Mouse (Mus musculus) embryo, embryonic 11 days (tissue): ENCODE data around the gene Aifm3.
"Not testable (repeated sequence)": the region's sequence is repeated elsewhere in the genome, so short reads cannot be mapped to it uniquely, and the experiment has no call there.

Source experiments
- DNase-seq: peaks from one replicate; pipeline ENCODE4 v3.0.0-alpha.2; 2015

Aifm3 gene

DNA sequence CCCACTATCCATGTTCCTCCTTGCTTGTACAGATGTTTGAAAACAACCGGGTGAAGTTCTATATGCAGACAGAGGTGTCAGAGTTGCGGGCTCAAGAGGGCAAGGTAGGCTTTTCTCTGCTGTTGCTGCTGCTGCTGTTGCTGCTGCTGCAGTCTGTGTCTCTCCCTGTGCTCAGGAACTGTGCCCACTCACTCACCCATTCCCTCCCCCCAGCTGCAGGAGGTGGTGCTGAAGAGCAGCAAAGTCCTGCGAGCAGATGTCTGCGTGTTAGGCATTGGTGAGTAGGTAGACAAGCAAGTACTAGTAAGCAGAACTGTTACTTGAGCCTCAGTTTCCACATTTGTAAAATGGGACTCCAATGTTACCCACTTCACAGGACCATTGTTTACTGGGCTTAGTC lies 13.3 kb downstream of the Aifm3 start:
- DNase-seq = no peak

DNA sequence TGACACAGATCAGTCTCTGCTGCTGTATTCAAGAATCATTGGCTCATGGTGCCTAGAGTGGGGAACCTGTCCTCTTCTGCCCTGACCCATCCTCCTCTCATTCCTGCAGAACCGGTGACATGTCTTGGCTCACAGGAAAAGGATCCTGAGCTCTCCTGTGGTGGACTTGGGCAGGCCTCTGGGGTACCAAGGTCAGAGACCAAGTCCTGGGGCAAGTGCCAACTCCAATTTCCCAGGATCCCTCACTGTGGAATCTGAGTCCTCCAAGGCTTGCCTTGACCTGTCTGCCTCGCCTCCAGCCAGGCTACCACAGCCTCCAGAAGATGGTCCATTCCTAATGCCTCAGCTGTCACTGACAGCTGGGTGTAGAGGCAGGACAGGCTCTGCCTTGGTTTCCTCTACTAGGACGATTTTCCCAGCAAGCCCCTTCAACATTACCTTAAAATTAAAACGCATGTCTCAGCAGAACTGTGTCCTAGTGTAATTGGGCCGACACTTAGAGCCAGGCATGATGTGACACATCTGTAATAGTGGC lies 17.7 kb downstream of the Aifm3 start:
- no peak for DNase-seq

DNA sequence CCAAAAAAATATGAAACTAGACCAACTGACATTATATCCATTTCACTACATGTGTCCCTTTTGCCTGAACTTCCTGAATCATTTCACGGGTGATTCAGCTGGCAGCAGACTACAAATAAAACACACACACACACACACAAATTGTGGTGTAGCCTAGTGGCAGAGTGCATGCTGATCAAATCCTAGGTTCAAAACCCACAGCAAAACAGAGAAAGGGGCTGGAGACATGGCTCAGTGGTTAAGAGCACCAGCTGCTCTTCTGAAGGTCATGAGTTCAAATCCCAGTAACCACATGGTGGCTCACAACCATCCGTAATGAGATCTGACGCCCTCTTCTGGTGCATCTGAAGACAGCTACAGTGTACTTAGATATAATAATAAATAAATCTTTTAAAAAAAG lies 18.6 kb downstream of the Aifm3 start:
- DNase-seq = not testable (repeated sequence)

DNA sequence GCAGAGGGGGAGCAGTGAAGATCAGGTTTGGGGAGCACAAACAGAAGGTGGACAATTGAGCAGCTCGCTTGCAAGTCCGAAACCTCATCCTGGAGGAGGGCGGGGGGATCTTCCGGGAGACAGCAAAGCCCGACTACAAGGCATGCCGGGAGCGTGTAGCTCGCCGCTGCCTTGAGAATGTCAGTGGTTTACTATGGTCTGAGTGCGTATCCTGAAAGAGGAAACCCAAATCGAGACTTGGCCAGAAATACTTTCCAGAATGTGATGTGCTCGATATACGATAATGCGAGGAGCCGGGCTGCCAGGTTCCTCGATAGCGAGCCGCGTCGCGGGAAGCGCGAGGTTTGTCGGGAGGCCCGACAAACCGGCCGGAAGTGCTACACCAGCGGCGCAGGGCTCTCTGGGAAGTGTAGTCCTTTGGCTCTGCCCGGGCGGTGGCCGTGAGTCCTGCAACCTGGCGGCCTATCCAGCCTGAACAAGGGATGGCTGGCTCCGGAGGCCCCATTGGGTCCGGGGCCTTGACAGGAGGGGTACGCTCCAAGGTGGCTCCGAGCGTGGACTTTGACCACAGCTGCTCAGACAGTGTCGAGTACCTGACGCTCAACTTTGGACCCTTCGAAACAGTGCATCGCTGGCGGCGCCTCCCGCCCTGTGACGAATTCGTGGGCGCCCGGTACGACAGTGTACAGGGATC lies 19.3 kb downstream of the Aifm3 start, which contains the start of gene Lztr1:
TSS of gene Lztr1 (plus strand) at position 143 of the 694 bp plus-strand sequence.
- DNase-seq = peak; percentile 96

DNA sequence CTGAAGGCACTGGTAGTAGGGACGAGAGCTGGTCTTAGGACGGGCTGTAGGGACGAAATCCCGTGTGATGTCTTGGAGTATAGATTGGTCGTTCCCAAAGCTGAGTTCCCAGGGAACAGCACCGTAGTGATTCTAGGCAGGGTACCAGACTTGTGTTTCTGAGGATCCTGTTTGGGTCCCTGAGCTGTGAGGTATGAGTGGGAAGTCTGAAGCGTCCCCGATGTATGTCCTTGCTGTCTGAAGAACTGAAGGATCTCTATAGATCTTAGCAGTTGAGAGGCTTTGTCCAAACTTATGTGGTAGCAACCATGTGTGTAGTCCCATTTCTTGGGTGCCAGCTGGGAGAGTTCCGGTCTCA lies 19.8 kb downstream of the Aifm3 start:
- no peak for DNase-seq

DNA sequence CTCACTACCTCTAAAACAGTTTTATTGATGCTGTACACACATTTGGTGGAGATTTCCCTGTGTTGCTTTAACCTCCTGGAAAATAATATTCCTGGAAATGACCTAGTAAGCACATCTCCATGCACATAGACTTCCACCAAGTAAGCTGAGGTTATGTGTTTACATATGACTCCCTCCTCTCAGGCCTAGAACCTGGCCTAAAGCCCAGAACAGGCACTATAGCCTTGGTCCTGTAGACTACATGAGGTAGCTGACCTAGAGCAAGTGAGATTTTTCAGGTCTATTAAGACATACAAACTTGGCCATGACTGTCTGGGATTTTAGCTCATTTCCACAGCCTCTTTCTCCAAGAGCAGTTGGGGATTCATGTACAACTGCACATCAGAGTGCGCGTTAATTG lies 20.7 kb downstream of the Aifm3 start:
- no peak for DNase-seq

DNA sequence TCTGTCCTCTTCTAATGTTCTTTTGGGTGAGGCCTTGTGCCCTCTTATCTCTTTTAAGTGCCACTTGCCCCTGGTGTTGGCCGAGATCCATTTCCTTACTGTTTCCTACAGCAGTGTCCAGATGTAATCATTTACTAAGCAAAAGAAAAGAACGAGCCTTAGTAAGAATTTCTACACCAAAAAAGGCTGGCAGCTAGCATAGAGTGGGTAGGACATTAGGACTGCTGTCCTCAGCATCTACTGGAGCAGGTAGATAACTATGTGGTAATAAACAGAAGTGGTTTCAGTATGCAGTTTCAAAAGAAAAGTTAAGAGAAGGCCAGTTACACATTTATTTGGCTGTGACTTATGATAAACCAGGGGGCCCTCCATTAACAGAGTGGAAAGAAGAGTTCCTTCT lies 21.3 kb downstream of the Aifm3 start:
- DNase-seq = no peak

DNA sequence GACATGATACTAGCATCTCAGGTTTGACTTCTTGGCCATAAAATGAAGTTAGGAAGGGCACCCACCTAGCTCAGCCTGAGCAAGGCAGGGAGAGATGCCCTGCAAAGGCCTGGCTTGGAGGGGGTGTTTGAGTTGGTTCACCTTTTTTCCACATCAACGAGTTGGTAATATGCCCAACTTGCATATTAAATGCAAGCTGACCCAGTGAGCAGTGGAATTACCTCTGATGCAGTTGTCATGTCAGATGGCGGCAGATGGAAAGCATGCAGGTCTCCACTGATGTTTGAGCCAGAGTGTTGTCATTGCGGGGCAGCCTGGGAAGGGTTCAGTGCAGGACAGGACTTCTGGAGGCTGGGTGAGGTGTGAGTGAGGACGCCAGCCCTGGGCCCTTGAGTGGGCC lies 22.0 kb downstream of the Aifm3 start:
- no peak for DNase-seq

DNA sequence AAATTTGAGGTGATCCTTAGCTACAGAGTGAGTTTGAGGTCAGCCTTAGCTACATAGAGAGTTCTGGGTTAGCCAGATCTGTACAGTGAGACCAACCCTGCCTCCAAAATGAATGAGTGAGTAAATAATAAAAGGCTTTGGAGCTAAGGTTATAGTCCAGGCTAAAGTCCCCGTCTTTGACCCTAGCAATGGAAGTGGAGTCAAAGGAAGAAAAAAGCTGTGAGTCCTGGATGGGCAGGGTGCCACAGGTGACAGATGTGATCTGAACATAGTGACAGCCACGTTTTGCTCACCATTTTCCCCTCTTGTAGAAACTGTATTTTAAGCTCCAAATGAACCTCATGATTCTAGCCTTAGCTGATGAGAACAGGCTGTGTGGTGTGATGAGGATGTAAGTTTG lies 29.5 kb downstream of the Aifm3 start:
- DNase-seq = no peak

DNA sequence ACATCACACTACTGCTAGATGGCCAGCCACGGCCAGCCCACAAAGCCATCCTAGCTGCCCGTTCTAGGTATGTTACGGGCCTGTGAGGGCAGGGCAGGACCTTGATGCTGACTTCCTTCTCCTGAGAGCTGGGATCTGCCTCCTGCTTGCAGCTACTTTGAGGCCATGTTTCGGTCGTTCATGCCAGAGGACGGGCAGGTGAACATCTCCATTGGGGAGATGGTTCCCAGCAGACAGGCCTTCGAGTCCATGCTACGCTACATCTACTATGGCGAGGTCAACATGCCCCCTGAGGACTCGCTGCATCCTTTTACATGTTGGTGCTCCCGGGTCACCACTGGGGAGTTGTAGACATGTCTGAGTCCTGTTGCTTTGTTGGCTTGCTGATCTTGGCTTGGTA lies 34.7 kb downstream of the Aifm3 start:
- DNase-seq = no peak

DNA sequence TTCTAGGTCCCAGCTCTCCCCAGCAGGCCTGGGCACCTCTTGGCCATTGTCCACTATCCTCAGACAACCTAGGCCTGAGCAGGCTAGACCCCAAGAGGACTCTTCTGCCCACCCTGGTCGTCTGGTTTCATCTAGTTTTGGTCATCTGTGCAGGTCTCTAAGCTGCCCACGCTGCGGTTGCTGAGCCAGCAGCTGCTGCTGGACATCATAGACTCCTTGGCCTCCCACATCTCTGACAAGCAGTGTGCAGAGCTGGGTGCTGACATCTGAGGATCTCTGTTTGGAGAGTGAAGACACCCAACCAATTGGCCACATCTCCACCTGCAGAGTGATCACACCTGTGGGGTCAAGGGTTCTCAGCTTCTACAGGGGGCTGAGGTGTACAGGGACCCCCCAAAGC lies 36.1 kb downstream of the Aifm3 start:
- DNase-seq = no peak

DNA sequence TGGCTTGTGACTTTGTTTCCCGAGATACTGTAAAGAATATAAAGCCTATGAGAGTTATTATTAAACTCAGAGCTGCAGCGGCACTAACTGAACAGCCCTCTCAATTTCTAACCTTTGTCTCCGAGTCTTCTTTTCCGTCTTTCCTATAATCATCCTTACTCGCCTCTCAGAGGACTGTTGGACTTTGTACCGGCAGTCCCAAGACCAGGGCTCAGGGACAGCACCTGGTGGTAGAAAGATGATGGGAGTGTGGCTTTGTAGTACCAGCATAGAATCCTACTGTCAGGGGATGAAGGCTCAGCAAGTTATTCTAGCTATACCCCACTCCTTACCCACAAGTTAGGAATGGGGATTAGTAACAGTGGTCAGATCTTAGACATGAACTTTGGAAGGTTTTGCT lies 36.8 kb downstream of the Aifm3 start:
- DNase-seq = no peak

DNA sequence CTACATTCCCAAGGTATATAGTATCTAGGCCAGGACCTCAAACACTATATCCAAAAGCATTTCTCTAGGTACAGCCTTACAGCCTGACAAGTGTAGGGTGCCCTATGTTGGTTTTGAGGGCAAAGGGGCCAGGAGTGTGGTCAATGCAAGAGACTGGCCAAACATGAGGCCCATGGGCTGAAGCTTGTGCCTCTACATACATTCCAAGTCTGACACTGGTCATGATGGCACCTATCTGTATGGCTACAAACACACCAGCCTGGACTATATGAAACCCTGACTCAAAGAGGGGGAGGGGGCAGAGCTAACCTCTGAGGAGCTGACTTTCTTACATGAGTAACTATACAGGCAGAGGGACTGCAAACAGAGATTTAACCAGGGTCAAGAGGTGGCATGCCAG lies 38.2 kb downstream of the Aifm3 start:
- no peak for DNase-seq

DNA sequence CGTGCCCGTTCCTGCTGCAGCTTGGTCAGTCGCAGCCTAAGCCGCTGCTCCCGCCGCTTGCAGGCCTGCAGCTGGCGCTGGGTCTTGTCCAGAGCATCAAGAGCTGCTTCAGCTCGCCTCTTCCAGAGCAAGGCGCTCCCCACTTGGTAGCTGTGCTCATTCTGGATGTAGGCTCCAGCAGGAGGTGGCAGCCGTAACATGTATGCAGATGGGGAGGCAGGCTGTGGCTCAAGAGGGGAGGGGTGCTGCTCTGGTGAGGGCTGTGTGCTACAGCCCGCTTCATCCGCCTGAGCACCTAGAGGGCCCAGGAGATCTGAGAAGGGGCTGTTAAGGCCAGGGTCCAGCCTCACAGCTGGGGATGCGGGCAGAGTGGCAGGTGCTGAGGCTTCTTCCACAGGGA lies 38.9 kb downstream of the Aifm3 start:
- DNase-seq = no peak

DNA sequence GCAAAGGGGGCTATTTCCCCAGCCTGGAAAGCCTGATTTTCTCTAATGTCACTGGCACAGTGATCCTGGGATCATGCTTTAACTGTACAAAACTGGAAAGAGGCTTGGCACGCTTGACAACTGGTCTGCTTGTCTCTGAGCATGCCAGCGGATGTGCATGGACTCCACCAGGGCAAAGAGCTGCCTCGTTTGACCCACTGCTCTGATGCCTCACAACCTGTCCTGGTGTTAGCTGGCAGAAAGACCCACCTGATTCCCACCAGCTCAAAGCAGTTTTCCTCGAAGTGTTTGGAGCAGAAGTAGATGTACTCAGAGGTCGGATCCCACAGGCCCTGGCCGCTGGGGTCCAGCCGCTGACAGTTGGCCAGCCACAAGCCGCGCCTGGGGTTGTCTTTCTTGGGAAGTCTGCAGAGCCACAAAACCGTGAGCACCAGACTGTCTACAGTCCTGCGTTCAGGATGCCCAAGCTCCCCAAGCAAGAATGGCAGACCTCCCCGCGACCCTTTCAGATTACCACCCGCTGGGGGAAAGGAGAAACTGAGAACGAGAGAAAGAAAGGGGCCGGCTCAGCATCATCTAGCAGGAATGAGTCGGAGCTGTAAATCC lies 40.7 kb downstream of the Aifm3 start:
- DNase-seq = no peak

DNA sequence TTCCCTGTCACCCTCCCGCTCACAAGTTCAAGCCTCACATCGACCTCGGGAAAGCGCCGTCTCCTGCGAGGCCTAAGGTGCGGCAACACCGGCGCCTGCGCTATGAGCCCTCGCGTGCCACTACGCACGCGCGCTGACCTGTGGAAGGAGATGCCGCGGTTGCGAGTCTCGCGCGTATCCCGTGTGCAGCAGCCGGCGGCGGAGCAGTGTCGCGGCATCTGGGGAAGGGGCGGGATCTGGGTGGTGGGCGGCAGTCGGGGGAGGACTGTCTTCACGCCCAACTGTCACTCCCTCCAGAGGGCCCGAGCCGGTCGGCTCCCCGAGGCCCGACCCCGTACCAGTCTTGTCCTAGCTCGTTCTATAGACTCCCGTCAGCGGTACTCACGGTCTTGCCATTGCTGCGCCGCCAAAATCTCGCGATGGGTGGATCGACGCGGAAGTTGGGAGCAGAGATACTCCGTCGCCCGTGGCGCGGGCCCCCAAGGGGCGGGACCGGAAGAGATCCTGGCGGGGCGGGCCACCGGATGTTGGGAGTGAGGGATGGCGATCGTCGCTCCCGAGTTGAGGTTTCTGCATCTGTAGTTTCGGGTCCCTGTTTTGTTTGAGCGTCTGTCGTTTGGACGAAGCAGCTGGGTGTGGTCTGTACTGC lies 41.4 kb downstream of the Aifm3 start, which contains the start of gene Thap7:
TSS of gene Thap7 (minus strand) at position 497 of the 649 bp plus-strand sequence.
- peak; percentile 99 for DNase-seq

DNA sequence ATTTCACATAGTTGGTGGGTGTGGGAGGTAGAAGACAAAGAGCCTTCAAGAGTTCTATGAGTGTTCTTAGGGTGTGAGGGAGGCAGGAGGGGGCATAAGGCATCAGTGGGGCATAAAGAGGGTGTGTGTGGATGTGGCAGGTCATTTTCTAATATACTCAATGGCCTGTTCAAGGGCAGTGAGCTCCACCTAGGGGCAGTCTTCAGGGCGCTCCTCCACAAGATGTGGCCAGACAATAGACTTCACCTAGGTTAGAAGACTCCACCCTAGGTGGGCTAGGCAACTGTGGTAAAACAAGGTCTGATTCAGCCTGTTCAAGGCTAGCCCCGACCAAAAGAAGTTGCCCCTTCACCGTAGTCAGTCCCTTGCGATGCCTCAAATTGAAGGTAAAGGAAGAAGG lies 42.9 kb downstream of the Aifm3 start:
- peak; percentile 32 for DNase-seq

DNA sequence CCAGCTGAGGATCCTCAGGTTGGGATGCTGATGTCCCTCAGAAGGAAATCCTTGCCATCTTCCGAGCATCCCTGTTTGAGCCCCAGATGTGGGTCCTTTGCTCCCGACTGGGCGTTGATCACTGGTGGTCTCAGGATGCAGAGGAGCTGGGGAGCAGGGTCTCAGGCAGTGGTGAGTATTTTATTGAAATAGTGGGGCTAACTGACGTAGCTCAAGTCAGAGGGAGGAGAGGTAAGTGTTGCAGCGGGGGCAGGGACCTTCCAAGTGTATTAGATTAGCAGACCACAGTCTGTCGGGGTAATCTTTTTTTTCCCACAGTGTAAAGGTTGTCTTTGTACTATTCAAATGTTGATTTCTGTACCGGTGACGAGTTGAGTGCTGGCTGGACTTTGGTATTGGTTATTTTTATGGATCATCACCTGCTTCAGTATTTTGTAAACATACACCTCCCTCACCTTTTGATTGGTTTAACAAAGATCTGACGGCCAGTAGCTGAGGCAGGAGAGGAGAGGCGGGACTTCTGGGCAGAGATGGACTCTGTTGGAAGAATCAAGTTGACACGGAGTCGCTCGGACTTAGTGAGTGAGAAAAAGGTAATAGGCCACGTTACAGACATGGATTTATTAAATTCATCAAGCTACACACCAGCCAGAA lies 43.4 kb downstream of the Aifm3 start:
- no peak for DNase-seq

DNA sequence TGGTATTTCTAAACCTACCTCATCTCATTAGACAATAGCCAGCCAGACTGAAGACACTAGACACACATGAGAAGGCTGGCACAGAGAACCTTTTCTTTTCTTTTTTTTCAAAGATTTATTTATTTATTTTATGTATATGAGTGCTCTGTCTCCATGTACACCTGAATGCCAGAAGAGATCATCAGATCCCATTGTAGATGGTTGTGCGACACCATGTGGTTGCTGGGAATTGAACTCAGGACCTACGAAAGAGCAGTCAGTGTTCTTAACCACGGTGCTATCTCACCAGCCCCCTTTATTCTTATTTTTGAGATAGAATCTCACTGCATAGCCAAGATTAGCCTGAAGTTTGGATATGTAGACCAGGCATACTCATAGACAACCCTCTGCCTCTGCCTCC lies 47.2 kb downstream of the Aifm3 start:
- no peak for DNase-seq

DNA sequence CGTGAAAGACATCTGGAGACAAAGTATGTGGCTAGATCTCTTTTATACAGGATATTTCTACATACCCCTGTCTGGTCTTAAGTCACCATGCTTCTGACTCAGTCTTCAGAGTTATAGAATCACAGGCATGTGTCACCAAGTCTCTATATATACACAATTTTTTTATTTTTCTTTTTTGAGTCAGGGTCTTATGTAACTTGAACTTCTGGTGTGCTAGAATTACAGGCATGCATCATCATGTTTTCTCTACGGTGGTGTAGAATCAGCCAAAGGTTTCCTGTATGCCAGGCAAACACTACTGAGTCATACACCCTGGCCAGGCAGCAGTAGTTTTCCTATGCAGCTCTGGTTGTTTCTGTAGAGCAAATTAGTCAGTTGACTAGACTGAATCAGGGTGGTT lies 53.2 kb downstream of the Aifm3 start:
- no peak for DNase-seq

DNA sequence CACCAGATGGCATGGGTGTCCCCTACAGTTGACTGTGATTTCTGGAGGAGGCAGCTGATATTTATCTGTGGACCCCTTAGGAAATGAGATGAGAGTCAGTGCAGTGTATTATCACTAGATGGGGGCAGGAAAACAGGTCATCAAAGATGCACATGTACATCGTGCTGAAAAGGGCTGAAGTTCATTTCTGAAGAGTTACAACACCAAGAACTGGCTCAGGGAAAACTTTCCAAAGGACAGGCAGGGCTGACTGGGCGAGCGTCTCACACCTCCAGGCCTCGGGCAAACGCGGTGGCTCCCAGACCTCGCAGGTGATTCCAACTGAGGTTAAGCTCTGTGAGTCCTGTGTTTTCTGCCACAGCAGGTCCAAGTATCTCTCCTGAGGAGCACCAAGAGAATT lies 63.4 kb downstream of the Aifm3 start:
- DNase-seq = no peak

DNA sequence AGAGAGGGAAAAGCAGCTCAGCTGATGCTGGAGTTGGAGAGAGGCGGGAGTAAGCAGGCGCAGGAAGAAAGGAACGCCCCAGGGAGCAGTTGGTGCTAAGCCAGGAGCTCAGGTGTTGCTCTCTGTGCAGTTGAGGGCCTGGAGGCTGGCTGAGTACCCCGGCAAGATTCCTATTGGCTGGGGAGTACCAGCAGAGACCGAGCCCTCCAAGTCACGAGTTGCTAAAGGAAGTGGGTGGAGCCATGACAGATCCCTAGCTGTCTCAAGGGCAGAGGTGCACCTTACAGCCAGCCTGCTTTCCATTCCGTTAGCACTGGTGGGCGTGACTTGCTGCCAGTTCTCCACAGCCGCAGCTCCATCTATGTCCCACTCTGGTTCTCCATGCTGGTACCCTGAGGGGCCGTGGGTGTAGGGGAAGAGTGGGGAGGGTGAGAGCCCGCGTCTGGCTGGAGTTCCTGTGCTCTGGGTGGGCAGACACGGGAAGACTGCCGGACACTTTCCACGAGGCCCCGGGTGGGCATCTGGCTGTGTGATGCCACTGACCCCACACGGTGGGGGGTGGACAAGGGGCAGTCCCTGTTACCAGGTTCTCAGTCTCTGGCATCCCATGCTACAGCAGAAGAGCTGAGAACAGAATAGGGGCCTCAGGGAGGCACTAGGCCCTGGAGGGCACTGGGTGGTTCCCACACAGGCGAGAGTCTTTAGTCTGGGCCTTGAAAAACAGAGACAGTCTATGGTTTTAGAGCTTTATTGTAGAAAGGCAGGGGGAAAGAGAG lies 64.7 kb downstream of the Aifm3 start:
- DNase-seq = peak; percentile 83

DNA sequence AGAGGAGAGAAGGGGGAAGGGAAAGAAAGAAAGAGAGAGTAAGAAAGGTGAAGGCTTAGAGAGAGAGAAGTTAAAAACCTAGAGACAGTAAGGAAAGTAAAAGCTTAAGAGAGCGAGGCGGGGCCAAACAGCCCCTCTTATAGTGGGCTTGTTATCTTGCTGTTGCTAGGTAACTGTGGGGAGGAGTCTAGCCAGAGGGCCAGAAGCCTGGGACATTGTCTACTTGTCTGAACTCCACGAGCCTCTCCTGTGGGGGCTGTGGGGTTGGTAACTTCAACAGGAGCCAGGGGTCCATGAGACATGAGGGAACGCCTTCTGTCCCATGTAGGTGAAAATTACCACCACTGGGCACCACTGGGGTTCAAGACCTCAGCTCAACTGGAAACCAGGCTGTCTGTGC lies 65.3 kb downstream of the Aifm3 start:
- DNase-seq = peak; percentile 67
